Mouse (Mus musculus) T-helper 1 cell (primary cell): ENCODE measurements around the gene Cstf3.
"Not testable (repeated sequence)": the region's sequence is repeated elsewhere in the genome, so short reads cannot be mapped to it uniquely, and the experiment has no call there.

Experiments
- in situ Hi-C: fragments of 300-600 bp; cut with MboI, MseI; formaldehyde crosslinking; loops from one replicate; pipeline ENCODE4 v1.15.1; 2025; ENCODE audit warnings: high pct_unique_total_duplicates

Gene Cstf3

DNA sequence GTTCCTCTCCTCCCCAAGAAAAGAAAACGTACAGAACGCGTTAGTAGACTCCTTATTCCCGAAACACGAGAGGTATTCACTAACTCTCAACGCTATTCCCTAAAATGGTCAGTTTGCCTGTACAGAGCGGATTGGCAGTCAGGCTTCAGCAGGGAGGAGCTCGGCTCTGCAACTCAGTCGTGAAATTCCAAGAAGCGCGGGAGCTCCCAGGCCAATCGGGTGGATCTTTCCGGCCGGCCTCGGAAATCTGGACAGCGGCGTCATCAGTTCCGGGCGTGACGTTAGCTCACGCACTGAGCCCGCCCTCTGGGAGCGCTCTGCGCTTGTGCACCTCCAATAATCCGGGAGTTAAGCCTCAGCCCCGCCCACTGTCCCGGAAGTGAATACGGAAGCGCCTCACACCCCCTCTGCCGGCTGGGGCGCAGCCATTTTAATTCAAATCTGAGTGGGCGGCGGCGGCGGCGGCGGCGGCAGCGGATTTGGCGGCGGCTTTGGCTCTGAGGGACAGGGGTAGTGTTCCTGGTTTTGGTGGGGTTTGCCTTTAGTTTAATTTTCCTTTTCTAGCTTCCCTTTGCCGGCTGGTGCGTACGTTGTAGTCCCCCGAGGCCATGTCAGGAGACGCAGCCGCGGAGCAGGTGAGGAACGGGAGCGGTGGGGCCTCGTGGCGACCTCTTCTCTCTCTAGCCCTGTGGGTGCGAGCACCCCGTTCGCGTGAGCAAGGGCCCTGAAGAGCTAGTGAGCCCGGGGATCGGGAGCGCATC is at the start of gene Cstf3:
Gene Cstf3 (plus strand): TSS at position 456 of the 761 bp plus-strand sequence.
- in situ Hi-C loops = no loop called here

DNA sequence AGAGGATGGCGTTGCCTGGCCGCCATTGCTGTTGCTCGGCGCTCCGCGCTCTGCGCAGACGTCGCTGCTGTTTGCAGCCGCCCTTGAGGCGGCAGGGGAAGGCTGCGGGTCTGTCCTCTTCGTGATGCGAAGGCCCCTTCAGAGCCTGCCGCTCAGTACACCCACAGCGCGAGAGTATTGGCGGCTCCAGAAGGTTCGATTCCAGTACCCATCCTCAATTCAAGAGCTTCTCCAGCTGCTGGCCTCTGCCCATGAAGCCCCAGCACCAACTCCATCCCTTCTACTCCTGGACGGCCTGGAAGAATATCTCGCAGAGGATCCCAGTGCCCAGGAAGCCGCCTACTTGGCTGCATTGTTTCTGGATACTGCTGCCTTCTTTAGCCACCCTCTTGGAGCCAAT is 33.6 kb upstream of the Cstf3 start:
- in situ Hi-C loops = not testable (repeated sequence)

DNA sequence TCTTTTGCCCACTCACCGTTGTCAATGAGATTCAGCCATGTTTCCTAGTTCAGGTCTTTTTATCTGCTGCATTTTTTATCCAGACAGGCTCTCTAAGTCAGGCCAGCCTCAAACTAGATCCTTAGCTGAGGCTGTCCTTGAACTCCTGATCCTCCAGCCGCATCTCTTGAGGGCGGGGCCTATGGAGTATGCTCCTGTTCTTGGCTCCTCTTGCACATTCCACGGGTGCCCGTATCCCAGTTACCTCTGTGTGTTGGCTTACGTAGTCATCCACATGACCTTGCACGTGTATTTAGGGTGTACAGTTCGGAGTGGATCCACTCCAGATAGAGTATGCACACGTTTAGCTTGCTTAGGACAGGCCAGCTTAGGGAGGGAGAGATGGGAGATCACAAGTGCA is 32.6 kb upstream of the Cstf3 start:
- in situ Hi-C loops = no loop called here

- in situ Hi-C loops = no loop called here
Measured at GRCm38 (mm10) chr2:104558326-104558725, 32.0 kb upstream of the Cstf3 start.

- in situ Hi-C loops = no loop called here
Measured at GRCm38 (mm10) chr2:104558938-104559337, 31.4 kb upstream of the Cstf3 start.

- in situ Hi-C loops = no loop called here
Measured at GRCm38 (mm10) chr2:104559591-104560380, 30.5 kb upstream of the Cstf3 start.

- in situ Hi-C loops = no loop called here
Measured at GRCm38 (mm10) chr2:104561386-104561785, 28.9 kb upstream of the Cstf3 start.

- in situ Hi-C loops = no loop called here
Measured at GRCm38 (mm10) chr2:104561986-104562532, 28.3 kb upstream of the Cstf3 start.

DNA sequence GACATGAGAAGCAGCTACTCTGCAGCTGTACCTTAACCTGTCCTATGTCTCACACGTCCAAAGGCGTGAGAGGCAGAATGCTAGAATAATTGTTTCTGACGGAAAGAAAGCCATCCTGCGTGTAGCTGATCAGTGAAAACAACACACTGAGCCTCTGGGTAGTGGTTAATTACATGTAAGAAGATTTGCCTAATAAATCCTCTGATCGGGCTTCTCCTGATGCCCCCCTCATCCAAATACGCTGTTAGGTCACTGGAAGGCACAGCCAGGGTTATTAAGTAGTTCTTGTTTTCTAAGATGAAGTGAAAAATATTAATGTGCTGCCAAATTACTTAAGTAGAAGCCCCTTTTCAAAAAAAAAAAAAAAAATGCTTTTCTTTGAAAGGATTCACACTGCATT is 18.3 kb upstream of the Cstf3 start:
- in situ Hi-C loops = loop anchor here (10.0 kb wide), 1 partner anchor 427 kb away; no protein-coding TSS in a partner anchor

- in situ Hi-C loops = loop anchor here (5.0 to 10.0 kb wide), 2 partner anchors 144 to 431 kb away; no protein-coding TSS in a partner anchor
Measured at GRCm38 (mm10) chr2:104576216-104576615, 14.1 kb upstream of the Cstf3 start.

DNA sequence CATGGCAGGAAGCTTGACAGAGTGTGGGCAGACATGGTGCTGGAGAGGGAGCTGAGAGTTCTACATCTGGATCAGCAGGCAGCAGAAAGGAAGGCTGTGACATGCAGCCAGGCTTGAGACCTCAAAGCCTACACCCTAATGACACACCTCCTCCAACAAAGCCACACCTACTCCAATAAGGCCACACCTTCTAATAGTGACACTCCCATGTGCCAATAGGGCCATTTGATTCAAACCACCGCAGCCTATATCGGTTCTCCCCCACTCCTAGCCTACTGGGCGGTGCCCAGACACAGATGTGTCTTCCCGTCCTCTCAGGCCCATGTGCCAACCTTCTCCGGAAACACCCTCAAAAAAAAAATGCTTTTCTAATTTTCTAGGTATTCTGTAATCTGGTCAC is 12.3 kb upstream of the Cstf3 start:
- in situ Hi-C loops = loop anchor here (5.0 to 10.0 kb wide), 2 partner anchors 146 to 433 kb away; no protein-coding TSS in a partner anchor

GRCm38 (mm10) chr2:104578836-104579604 is 11.3 kb upstream of the Cstf3 start:
- in situ Hi-C loops = loop anchor here (5.0 to 10.0 kb wide), 2 partner anchors 147 to 434 kb away; no protein-coding TSS in a partner anchor

DNA sequence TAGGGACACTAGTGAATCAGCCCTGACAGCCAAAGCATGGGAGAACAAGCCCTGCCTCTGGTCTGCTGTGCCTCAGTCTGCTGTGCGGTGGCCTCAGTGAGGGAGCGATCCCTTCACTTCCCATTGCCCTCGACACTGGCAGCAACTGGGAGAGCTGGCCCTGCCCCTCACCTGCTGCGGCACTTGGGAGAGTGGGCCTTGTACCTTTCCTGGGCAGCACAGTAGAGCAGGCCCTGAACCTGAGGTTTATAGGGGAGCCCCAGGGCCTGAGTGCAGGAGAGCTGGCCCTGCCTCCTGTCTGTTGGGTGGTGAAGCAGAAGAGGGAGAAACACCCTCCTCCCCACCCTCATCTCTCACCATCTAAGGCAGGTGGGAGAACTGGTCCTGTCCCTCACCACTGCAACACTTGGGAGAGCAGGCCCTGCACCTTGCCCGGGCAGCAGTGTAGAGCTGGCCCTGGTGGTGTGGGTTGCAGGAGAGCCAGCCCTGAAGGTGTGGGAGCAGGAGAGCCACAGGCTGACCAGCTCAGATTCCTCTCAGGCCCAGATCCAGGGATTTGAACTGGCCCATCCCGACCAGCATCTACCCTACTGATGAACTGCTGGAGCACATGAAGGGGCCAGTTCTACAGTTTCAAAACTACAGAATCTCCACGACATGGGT is 10.4 kb upstream of the Cstf3 start:
- in situ Hi-C loops = loop anchor here (5.0 to 10.0 kb wide), 2 partner anchors 148 to 435 kb away; no protein-coding TSS in a partner anchor

DNA sequence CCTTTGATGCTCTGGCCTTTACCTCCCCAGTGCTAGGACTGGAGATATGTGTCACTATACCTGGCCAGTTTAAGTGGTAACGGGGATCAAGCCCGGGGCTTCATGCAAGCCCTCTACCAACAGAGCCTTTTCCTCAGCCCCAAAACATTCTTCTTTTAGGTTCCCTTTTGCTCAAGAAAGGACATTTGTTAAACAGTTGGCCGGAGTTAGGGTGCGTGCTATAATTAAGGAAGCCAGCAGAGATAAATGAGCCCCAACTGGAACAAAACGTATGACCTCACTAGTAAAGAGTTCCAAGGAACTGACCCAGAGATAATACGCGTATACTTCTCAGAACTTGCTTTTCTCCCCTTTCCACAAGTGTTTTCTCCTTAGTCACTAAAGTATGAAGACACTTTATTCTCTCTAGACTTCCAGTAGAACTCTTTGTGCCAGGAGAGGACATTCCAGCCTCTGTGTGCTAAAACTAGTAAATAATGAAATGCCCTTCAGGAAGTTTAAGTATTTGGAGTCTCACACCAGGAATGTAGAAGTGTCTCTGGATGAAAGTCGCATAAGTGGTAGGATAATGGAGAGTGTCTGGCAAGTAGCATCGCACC is 8.9 kb upstream of the Cstf3 start:
- in situ Hi-C loops = no loop called here

- in situ Hi-C loops = no loop called here
Measured at GRCm38 (mm10) chr2:104583032-104583431, 7.3 kb upstream of the Cstf3 start.

DNA sequence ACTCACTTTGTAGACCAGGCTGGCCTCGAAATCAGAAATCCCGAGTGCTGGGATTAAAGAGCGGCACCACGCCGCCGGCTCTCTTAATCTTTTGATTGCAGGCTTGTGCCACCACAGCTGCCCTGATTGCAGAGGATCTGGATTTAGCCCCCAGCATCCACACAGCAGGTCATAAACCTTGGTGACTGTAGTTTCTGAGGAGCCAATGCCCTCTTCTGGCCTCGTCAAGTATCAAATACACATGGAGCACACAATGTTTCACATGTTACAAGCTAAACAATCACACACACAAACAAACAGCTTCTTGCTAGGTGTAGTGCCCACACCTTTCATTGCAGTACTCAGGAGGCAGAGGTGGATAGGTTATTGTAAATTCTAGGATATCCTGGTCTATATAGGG is 6.1 kb upstream of the Cstf3 start:
- in situ Hi-C loops = no loop called here

DNA sequence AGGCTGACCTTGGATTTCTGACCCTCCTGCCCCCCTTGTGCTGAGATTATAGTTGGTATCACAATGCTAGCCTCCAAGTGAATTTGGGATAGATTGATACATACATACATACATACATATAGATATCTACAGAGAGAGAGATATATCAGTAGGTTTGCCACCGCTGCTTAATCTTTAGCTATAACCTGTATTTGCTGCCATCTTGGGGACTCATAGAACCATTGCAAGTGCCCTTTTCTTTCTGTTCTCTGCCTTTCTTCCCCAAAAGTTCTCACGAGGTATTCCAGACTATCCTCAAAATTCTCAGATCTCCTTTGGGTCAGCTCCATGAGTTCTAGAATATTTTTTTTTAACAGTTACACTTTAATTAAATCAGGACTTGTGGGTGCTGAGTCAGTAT is 4.7 kb upstream of the Cstf3 start:
- in situ Hi-C loops = no loop called here

- in situ Hi-C loops = no loop called here
Measured at GRCm38 (mm10) chr2:104588552-104588951, 1.8 kb upstream of the Cstf3 start.

- in situ Hi-C loops = no loop called here
Measured at GRCm38 (mm10) chr2:104590829-104591117, 450 bp downstream of the Cstf3 start.

GRCm38 (mm10) chr2:104591141-104591540 is 818 bp downstream of the Cstf3 start:
- in situ Hi-C loops = no loop called here

GRCm38 (mm10) chr2:104595063-104595462 is 4.7 kb downstream of the Cstf3 start:
- in situ Hi-C loops = no loop called here
